Mouse (Mus musculus) E14TG2a.4 (cell line): ENCODE measurements at regions not wholly inside any gene's neighbourhood (a gene's known extent, or its start where the extent isn't known, plus 50 kb on each side); places are given as distances from the start of the nearest gene placed in this dataset.

Experiments
- CTCF ChIP-seq: conservative IDR thresholded peaks from 2 replicates; pipeline ENCODE4 v1.5.1; 2014; ENCODE audit warnings: low read length
- NANOG ChIP-seq: IDR thresholded peaks from 2 replicates; pipeline ENCODE4 v1.6.1; 2014; ENCODE audit warnings: borderline replicate concordance, low read length, mixed read lengths
- POU5F1 ChIP-seq: IDR thresholded peaks from 2 replicates; pipeline ENCODE4 v1.6.1; 2014; ENCODE audit warnings: low read length, borderline replicate concordance

GRCm38 (mm10) chr13:71273485-71273884 is 431.9 kb upstream of the Adamts16 start:
- no peak for TF ChIP-seq CTCF
- no peak for TF ChIP-seq NANOG
- TF ChIP-seq POU5F1, result no peak
